Mouse (Mus musculus): ENCODE results near the gene Wfikkn2. TPM values are rescaled to one million over a fixed set of nuclear protein-coding genes. Genes with fewer than 3 reads are reported as not detected.
A peak's percentile ranks its signal among the peaks of the same experiment; 100 is the strongest.

The Wfikkn2 gene
- polyA plus RNA-seq, 1 experiment: 0.16 TPM

- H3K4me3 ChIP-seq (ENCODE audit: low read depth, low read length): no peak overlapping the region
- no peaks in the 10 kb centered on the region for H3K9me3 ChIP-seq (replicated peaks; ENCODE audit: control insufficient read depth, insufficient read depth, low read length, poor library complexity, severe bottlenecking)
- TF ChIP-seq EP300 (IDR thresholded peaks at IDR 0.05; ENCODE audit: insufficient read depth, low read depth, low read length) (no peak), POLR2A (IDR thresholded peaks at IDR 0.05; ENCODE audit: insufficient read depth, low read length) (no peak), CTCF (IDR thresholded peaks at IDR 0.05; ENCODE audit: low read depth, low read length) (no peak)
- no peak overlapping the region for H3K9ac ChIP-seq (ENCODE audit: low read depth, poor library complexity, severe bottlenecking)
- no peaks in the 10 kb centered on the region for H3K4me1 ChIP-seq (ENCODE audit: control insufficient read depth, insufficient read depth, low read length)
- H3K27ac ChIP-seq (ENCODE audit: insufficient read depth, low read length): no peak overlapping the region; the same call in 1 of the 2 replicates
- H3K36me3 ChIP-seq (ENCODE audit: control insufficient read depth, insufficient read depth, low read length, poor library complexity, severe bottlenecking): peaks cover 14% of the 10 kb centered on the region
- no peaks in the 10 kb centered on the region for H3K27me3 ChIP-seq (ENCODE audit: control insufficient read depth, insufficient read depth, low read length, poor library complexity, severe bottlenecking)
These were observed 29.6 kb downstream of the Wfikkn2 start for GRCm38 (mm10) chr11:94216247-94216646.

GRCm38 (mm10) chr11:94215581-94215980 is 30.2 kb downstream of the Wfikkn2 start:
- H3K4me3 ChIP-seq (ENCODE audit: low read depth, low read length): no peak overlapping the region
- no peaks in the 10 kb centered on the region for H3K27me3 ChIP-seq (ENCODE audit: control insufficient read depth, insufficient read depth, low read length, poor library complexity, severe bottlenecking)
- H3K36me3 ChIP-seq (ENCODE audit: control insufficient read depth, insufficient read depth, low read length, poor library complexity, severe bottlenecking): peaks cover 14% of the 10 kb centered on the region
- TF ChIP-seq CTCF (IDR thresholded peaks at IDR 0.05; ENCODE audit: low read depth, low read length): no peak
- no peak for TF ChIP-seq EP300 (IDR thresholded peaks at IDR 0.05; ENCODE audit: insufficient read depth, low read depth, low read length)
- no peak for TF ChIP-seq POLR2A (IDR thresholded peaks at IDR 0.05; ENCODE audit: insufficient read depth, low read length)
- H3K27ac ChIP-seq (ENCODE audit: insufficient read depth, low read length): no peak overlapping the region
- no peaks in the 10 kb centered on the region for H3K4me1 ChIP-seq (ENCODE audit: control insufficient read depth, insufficient read depth, low read length)
- H3K9me3 ChIP-seq (replicated peaks; ENCODE audit: control insufficient read depth, insufficient read depth, low read length, poor library complexity, severe bottlenecking): no peaks in the 10 kb centered on the region
- no peak overlapping the region for H3K9ac ChIP-seq (ENCODE audit: low read depth, poor library complexity, severe bottlenecking)

GRCm38 (mm10) chr11:94213735-94214594 is 31.8 kb downstream of the Wfikkn2 start:
- H3K36me3 ChIP-seq (ENCODE audit: control insufficient read depth, insufficient read depth, low read length, poor library complexity, severe bottlenecking): peaks cover 14% of the 10 kb centered on the region
- H3K4me3 ChIP-seq (ENCODE audit: low read depth, low read length): no peak overlapping the region
- TF ChIP-seq EP300 (IDR thresholded peaks at IDR 0.05; ENCODE audit: insufficient read depth, low read depth, low read length) (no peak), CTCF (IDR thresholded peaks at IDR 0.05; ENCODE audit: low read depth, low read length) (no peak), POLR2A (IDR thresholded peaks at IDR 0.05; ENCODE audit: insufficient read depth, low read length) (no peak)
- no peaks in the 10 kb centered on the region for H3K9me3 ChIP-seq (replicated peaks; ENCODE audit: control insufficient read depth, insufficient read depth, low read length, poor library complexity, severe bottlenecking)
- no peaks in the 10 kb centered on the region for H3K27me3 ChIP-seq (ENCODE audit: control insufficient read depth, insufficient read depth, low read length, poor library complexity, severe bottlenecking)
- no peaks in the 10 kb centered on the region for H3K4me1 ChIP-seq (ENCODE audit: control insufficient read depth, insufficient read depth, low read length)
- no peak overlapping the region for H3K27ac ChIP-seq (ENCODE audit: insufficient read depth, low read length)
- no peak overlapping the region for H3K9ac ChIP-seq (ENCODE audit: low read depth, poor library complexity, severe bottlenecking)

- H3K4me1 ChIP-seq (ENCODE audit: control insufficient read depth, insufficient read depth, low read length): no peaks in the 10 kb centered on the region
- H3K4me3 ChIP-seq (ENCODE audit: low read depth, low read length): no peak overlapping the region
- H3K36me3 ChIP-seq (ENCODE audit: control insufficient read depth, insufficient read depth, low read length, poor library complexity, severe bottlenecking): peaks cover 14% of the 10 kb centered on the region
- no peak overlapping the region for H3K27ac ChIP-seq (ENCODE audit: insufficient read depth, low read length)
- TF ChIP-seq POLR2A (IDR thresholded peaks at IDR 0.05; ENCODE audit: insufficient read depth, low read length) (no peak), CTCF (IDR thresholded peaks at IDR 0.05; ENCODE audit: low read depth, low read length) (no peak), EP300 (IDR thresholded peaks at IDR 0.05; ENCODE audit: insufficient read depth, low read depth, low read length) (no peak)
- no peaks in the 10 kb centered on the region for H3K9me3 ChIP-seq (replicated peaks; ENCODE audit: control insufficient read depth, insufficient read depth, low read length, poor library complexity, severe bottlenecking)
- no peak overlapping the region for H3K9ac ChIP-seq (ENCODE audit: low read depth, poor library complexity, severe bottlenecking)
- H3K27me3 ChIP-seq (ENCODE audit: control insufficient read depth, insufficient read depth, low read length, poor library complexity, severe bottlenecking): no peaks in the 10 kb centered on the region
These were observed 32.8 kb downstream of the Wfikkn2 start for GRCm38 (mm10) chr11:94212997-94213396.

- no peaks in the 10 kb centered on the region for H3K9me3 ChIP-seq (replicated peaks; ENCODE audit: control insufficient read depth, insufficient read depth, low read length, poor library complexity, severe bottlenecking)
- peaks cover 14% of the 10 kb centered on the region for H3K36me3 ChIP-seq (ENCODE audit: control insufficient read depth, insufficient read depth, low read length, poor library complexity, severe bottlenecking)
- H3K27ac ChIP-seq (ENCODE audit: insufficient read depth, low read length): peak overlapping the region; percentile 37
- H3K9ac ChIP-seq (ENCODE audit: low read depth, poor library complexity, severe bottlenecking): peak overlapping the region; percentile 97
- H3K27me3 ChIP-seq (ENCODE audit: control insufficient read depth, insufficient read depth, low read length, poor library complexity, severe bottlenecking): no peaks in the 10 kb centered on the region
- no peaks in the 10 kb centered on the region for H3K4me1 ChIP-seq (ENCODE audit: control insufficient read depth, insufficient read depth, low read length)
- peak overlapping the region; percentile 80 for H3K4me3 ChIP-seq (ENCODE audit: low read depth, low read length)
- no peak for TF ChIP-seq CTCF (IDR thresholded peaks at IDR 0.05; ENCODE audit: low read depth, low read length)
- no peak for TF ChIP-seq EP300 (IDR thresholded peaks at IDR 0.05; ENCODE audit: insufficient read depth, low read depth, low read length)
- TF ChIP-seq POLR2A (IDR thresholded peaks at IDR 0.05; ENCODE audit: insufficient read depth, low read length): no peak
These were observed 33.3 kb downstream of the Wfikkn2 start for GRCm38 (mm10) chr11:94212489-94212836.
